16 mouse cellular contexts compared by ENCODE assay signal in genomic region chr11:22315801-22316200, GRCm38 (mm10). TPM values are rescaled to one million over a fixed set of nuclear protein-coding genes. Genes with fewer than 3 reads are reported as not detected.
DNase-seq lines count a peak whose midpoint lies in the region; ATAC-seq lines count a peak whose summit lies in the region.
"Had no signal": no experiment of that assay in that cellular context is flagged by ENCODE, and none has a peak within 500 bp of the region (broad histone marks: within the 10 kb centered on the region; RNA-seq: fewer than 3 reads in every experiment).

No protein-coding gene starts in this region.

- no peak overlapping the region for H3K27ac ChIP-seq in kidney, embryonic 14.5 days (ENCODE audit: low read depth, low read length)
- H3K27ac ChIP-seq: embryonic facial prominence, embryonic 10.5 days; heart, adult 2 months; hindbrain, embryonic 15.5 days; midbrain, embryonic 15.5 days had no signal

- H3K9me3 ChIP-seq in kidney, embryonic 14.5 days (ENCODE audit: control insufficient read depth, low read length) = no peaks in the 10 kb centered on the region
- H3K9me3 ChIP-seq: embryonic facial prominence, embryonic 10.5 days; hindbrain, embryonic 15.5 days; midbrain, embryonic 15.5 days had no signal

- no peak overlapping the region for H3K4me2 ChIP-seq in kidney, embryonic 14.5 days (replicated peaks; ENCODE audit: low read depth, low read length)
- H3K4me2 ChIP-seq: hindbrain, embryonic 15.5 days; midbrain, embryonic 15.5 days had no signal

- WGBS in kidney, embryonic 14.5 days = 74% methylated on average over 1 of the region's 1 CpGs

- no peaks in the 10 kb centered on the region for H3K36me3 ChIP-seq in kidney, embryonic 14.5 days (ENCODE audit: control insufficient read depth, insufficient read depth, low read length)
- H3K36me3 ChIP-seq: embryonic facial prominence, embryonic 10.5 days; hindbrain, embryonic 15.5 days; midbrain, embryonic 15.5 days had no signal

- DNase-seq in embryo, embryonic 10.5 days (ENCODE audit: low spot score) = peak; percentile 5
- no peak for DNase-seq in embryo, embryonic 9.5 days (ENCODE audit: extremely low spot score)
- DNase-seq in kidney, postnatal 10 days = peak; percentile 5
- peak; percentile 63 for DNase-seq in ES-CJ7 (ENCODE audit: low read depth, low spot score)
- DNase-seq in kidney, postnatal 36 days = peak; percentile 19 to 20
- no peak for DNase-seq in right cerebral cortex, postnatal 4 days
- no peak for DNase-seq in urinary bladder, postnatal 36 days (ENCODE audit: low spot score in 2 of 2)
- DNase-seq: adrenal gland, postnatal 14 days; forebrain, postnatal 0 days; heart, adult 2 months; lung, adult 2 months had no signal

- H3K9ac ChIP-seq in kidney, embryonic 14.5 days (ENCODE audit: low read depth, low read length) = no peak overlapping the region
- H3K9ac ChIP-seq: forebrain, postnatal 0 days; hindbrain, embryonic 15.5 days; midbrain, embryonic 15.5 days had no signal

- no peak overlapping the region for H3K4me3 ChIP-seq in kidney, embryonic 14.5 days (ENCODE audit: low read length)
- H3K4me3 ChIP-seq: embryonic facial prominence, embryonic 10.5 days; erythroblast, embryonic 14.5 days; heart, adult 2 months; hindbrain, embryonic 15.5 days; midbrain, embryonic 15.5 days had no signal

- no peaks in the 10 kb centered on the region for H3K4me1 ChIP-seq in kidney, embryonic 14.5 days (ENCODE audit: control insufficient read depth, insufficient read depth, low read length)
- H3K4me1 ChIP-seq: embryonic facial prominence, embryonic 10.5 days; hindbrain, embryonic 15.5 days; midbrain, embryonic 15.5 days had no signal

- no peaks in the 10 kb centered on the region for H3K27me3 ChIP-seq in kidney, embryonic 14.5 days (ENCODE audit: control insufficient read depth, insufficient read depth, low read length)
- H3K27me3 ChIP-seq: hindbrain, embryonic 15.5 days; midbrain, embryonic 15.5 days had no signal

- ATAC-seq in kidney, embryonic 14.5 days (ENCODE audit: low FRiP score, low TSS enrichment) = no peak
- ATAC-seq: forebrain, postnatal 0 days; midbrain, embryonic 15.5 days had no signal

RNA-seq across cellular contexts. Expression of gene Ehbp1, which starts 26.3 kb away (rescaled TPM):
- polyA plus RNA-seq in kidney, embryonic 14.5 days (2014; fragmentation: Nextera tagmentation; extraction: Ambion mirVana) = 8.3 and 9.8 TPM in 2 replicates

Comparison
In these comparisons a context has a peak if more than half of its experiments do, and no peak if none do; other contexts are left out.
1. DNase-seq: peak in embryo, embryonic 10.5 days (single experiment), kidney, postnatal 10 days (single experiment), ES-CJ7 (single experiment) and kidney, postnatal 36 days (2 of 2); none in embryo, embryonic 9.5 days (single experiment), right cerebral cortex, postnatal 4 days (single experiment) and urinary bladder, postnatal 36 days (0 of 2).